Mouse (Mus musculus): ENCODE measurements at regions not wholly inside any gene's neighbourhood (a gene's known extent, or its start where the extent isn't known, plus 50 kb on each side); places are given as distances from the start of the nearest gene placed in this dataset.
A peak's percentile ranks its signal among the peaks of the same experiment; 100 is the strongest.
"Not testable (repeated sequence)": the region's sequence is repeated elsewhere in the genome, so short reads cannot be mapped to it uniquely, and the experiment has no call there.

DNA sequence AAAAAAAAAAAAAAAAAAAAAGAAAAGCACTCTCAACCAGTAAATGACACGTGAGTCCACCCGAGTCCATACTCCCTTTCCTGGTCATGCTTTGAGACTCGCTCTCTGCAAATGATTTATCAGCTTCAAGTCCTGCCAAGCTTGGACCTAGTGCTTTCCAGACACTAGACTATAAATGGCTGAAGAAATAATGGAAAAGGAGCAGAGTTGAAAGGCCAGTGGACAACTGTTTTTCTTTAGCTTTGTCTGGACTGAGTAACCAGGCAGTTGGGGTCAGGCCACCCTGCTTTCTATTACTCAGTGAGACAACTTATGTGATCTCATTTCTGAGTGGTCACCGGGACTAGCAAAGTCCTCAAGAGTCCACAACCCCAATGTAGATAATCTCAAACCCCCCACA lies 112.9 kb downstream of the Kcns3 start:
- H3K9me3 ChIP-seq = no peaks in the 10 kb centered on the region
- no peak for ATAC-seq (ENCODE audit: low read depth)
- H3K27ac ChIP-seq (replicated peaks) = no peak overlapping the region
- H3K4me1 ChIP-seq (replicated peaks) = no peaks in the 10 kb centered on the region
- H3K27me3 ChIP-seq = no peaks in the 10 kb centered on the region
- H3K4me2 ChIP-seq = no peak overlapping the region
- no peak overlapping the region for H3K9ac ChIP-seq
- no peaks in the 10 kb centered on the region for H3K36me3 ChIP-seq
- no peak overlapping the region for H3K4me3 ChIP-seq
- 89% methylated on average over 4 of the region's 4 CpGs for WGBS

- no peak overlapping the region for H3K4me2 ChIP-seq
- no peaks in the 10 kb centered on the region for H3K4me1 ChIP-seq (replicated peaks)
- 87% methylated on average over 11 of the region's 11 CpGs for WGBS
- no peaks in the 10 kb centered on the region for H3K9me3 ChIP-seq
- no peaks in the 10 kb centered on the region for H3K36me3 ChIP-seq
- H3K27me3 ChIP-seq = no peaks in the 10 kb centered on the region
- no peak overlapping the region for H3K27ac ChIP-seq (replicated peaks)
- H3K4me3 ChIP-seq = no peak overlapping the region
- no peak for ATAC-seq (ENCODE audit: low read depth)
- H3K9ac ChIP-seq = no peak overlapping the region
Measured at GRCm38 (mm10) chr12:11020571-11021545, 130.0 kb downstream of the Kcns3 start.

DNA sequence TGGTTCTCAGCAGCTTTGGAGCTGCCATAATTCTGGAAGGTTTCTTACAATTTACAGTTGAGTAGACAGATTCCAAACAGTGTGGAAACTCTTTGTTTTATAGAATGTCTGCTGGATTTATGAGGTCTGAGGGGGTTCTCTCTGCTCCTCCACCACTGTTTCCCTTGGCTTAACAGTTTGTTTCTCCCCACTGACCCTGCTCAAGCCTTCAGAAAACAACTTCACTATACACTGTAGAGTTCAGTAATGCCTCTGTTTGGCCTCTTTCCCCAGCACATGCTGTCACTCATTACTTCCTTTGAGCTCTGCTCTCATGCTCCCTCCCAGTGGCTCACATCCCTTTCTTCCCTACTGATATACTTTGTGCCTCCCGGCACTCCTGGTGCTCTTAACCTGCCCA lies 139.7 kb downstream of the Kcns3 start:
- Histone ChIP-seq H3K36me3 (no peaks in the 10 kb centered on the region), H3K27me3 (no peaks in the 10 kb centered on the region), H3K27ac (replicated peaks) (no peak overlapping the region), H3K9me3 (no peaks in the 10 kb centered on the region), H3K4me2 (no peak overlapping the region), H3K4me1 (replicated peaks) (no peaks in the 10 kb centered on the region; the same call in 1 of the 2 replicates), H3K4me3 (no peak overlapping the region), H3K9ac (no peak overlapping the region)
- no peak for ATAC-seq (ENCODE audit: low read depth)
- whole genome bisulfite sequencing = 67% methylated on average over 1 of the region's 1 CpGs

GRCm38 (mm10) chr12:10984295-10984694 lies 166.6 kb downstream of the Kcns3 start:
- 86% methylated on average over 3 of the region's 3 CpGs for WGBS
- no peak overlapping the region for H3K9ac ChIP-seq
- no peak overlapping the region for H3K4me2 ChIP-seq
- H3K27me3 ChIP-seq = no peaks in the 10 kb centered on the region
- H3K27ac ChIP-seq (replicated peaks) = no peak overlapping the region
- ATAC-seq (ENCODE audit: low read depth) = no peak
- no peaks in the 10 kb centered on the region for H3K4me1 ChIP-seq (replicated peaks)
- no peaks in the 10 kb centered on the region for H3K36me3 ChIP-seq
- H3K4me3 ChIP-seq = no peak overlapping the region
- H3K9me3 ChIP-seq = no peaks in the 10 kb centered on the region

DNA sequence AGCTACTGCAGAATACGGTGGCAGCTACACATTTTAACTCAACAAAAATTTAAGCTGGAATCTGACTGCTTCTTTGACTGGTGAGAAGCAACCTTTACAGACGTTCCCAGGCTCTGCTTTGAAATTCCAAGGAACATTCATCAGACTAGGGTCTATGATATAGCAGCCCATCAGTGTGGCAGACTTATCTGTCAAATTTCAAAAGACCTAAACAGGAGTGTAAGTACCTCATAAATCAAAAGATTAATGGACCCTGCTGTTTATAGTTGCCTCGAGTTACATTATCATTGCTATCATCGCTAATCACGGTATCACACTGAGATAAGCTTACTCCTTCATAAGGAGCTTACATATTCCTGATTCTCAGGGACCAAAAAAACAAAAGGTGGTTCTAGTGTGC lies 201.7 kb downstream of the Kcns3 start:
- Histone ChIP-seq H3K9me3 (no peaks in the 10 kb centered on the region), H3K36me3 (no peaks in the 10 kb centered on the region), H3K9ac (no peak overlapping the region), H3K27me3 (no peaks in the 10 kb centered on the region), H3K4me2 (no peak overlapping the region), H3K4me1 (replicated peaks) (0 out of 2 replicates have a peak, but pooled peaks cover 4% of the 10 kb centered on the region), H3K4me3 (no peak overlapping the region), H3K27ac (replicated peaks) (no peak overlapping the region)
- 46% methylated on average over 5 of the region's 5 CpGs for WGBS
- no peak for ATAC-seq (ENCODE audit: low read depth)

GRCm38 (mm10) chr12:10941064-10941463 lies 209.8 kb downstream of the Kcns3 start:
- no peak overlapping the region for H3K4me3 ChIP-seq
- no peaks in the 10 kb centered on the region for H3K27me3 ChIP-seq
- 82% methylated on average over 3 of the region's 3 CpGs for WGBS
- no peak overlapping the region for H3K4me2 ChIP-seq
- ATAC-seq (ENCODE audit: low read depth) = no peak
- no peaks in the 10 kb centered on the region for H3K9me3 ChIP-seq
- H3K36me3 ChIP-seq = no peaks in the 10 kb centered on the region
- H3K4me1 ChIP-seq (replicated peaks) = no peaks in the 10 kb centered on the region
- H3K9ac ChIP-seq = no peak overlapping the region
- no peak overlapping the region for H3K27ac ChIP-seq (replicated peaks)

- not testable (repeated sequence) for H3K4me3 ChIP-seq; H3K9ac ChIP-seq; H3K36me3 ChIP-seq; H3K4me1 ChIP-seq (replicated peaks); ATAC-seq (ENCODE audit: low read depth); H3K9me3 ChIP-seq; H3K27me3 ChIP-seq; H3K4me2 ChIP-seq; H3K27ac ChIP-seq (replicated peaks)
- WGBS = 96% methylated on average over 9 of the region's 14 CpGs
Measured at GRCm38 (mm10) chr12:10900054-10900453, 250.8 kb downstream of the Kcns3 start.

DNA sequence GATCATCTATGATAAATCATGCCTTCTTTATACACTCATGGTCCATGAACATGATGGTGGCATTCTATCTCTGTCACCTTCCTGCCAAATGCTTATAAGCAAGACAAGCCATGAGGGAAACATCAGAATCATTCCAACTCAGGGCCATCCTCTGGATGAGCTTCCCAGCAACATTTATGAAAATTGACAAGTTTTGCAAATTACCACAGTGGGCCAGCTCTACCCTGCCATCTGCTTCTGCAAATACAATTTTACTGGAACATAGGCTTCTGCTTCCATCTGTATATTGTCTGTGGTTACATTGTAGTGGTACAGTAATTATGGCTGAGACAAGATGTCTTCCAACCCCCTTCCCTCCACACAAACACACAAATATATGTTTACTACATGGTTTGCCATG lies 272.1 kb downstream of the Kcns3 start:
- H3K9ac ChIP-seq = no peak overlapping the region
- ATAC-seq (ENCODE audit: low read depth) = no peak
- H3K9me3 ChIP-seq = no peaks in the 10 kb centered on the region
- H3K4me2 ChIP-seq = no peak overlapping the region
- H3K27ac ChIP-seq (replicated peaks) = no peak overlapping the region
- H3K4me3 ChIP-seq = no peak overlapping the region
- H3K4me1 ChIP-seq (replicated peaks) = peaks cover 11% of the 10 kb centered on the region
- H3K36me3 ChIP-seq = no peaks in the 10 kb centered on the region
- no peaks in the 10 kb centered on the region for H3K27me3 ChIP-seq

- no peak overlapping the region for H3K9ac ChIP-seq
- no peak for ATAC-seq (ENCODE audit: low read depth)
- H3K36me3 ChIP-seq = no peaks in the 10 kb centered on the region
- WGBS = 40% methylated on average over 9 of the region's 9 CpGs
- no peaks in the 10 kb centered on the region for H3K9me3 ChIP-seq
- no peaks in the 10 kb centered on the region for H3K27me3 ChIP-seq
- no peak overlapping the region for H3K4me2 ChIP-seq
- H3K4me3 ChIP-seq = no peak overlapping the region
- peaks cover 11% of the 10 kb centered on the region for H3K4me1 ChIP-seq (replicated peaks)
- H3K27ac ChIP-seq (replicated peaks) = no peak overlapping the region
Measured at GRCm38 (mm10) chr12:10874589-10875554, 276.0 kb downstream of the Kcns3 start.

DNA sequence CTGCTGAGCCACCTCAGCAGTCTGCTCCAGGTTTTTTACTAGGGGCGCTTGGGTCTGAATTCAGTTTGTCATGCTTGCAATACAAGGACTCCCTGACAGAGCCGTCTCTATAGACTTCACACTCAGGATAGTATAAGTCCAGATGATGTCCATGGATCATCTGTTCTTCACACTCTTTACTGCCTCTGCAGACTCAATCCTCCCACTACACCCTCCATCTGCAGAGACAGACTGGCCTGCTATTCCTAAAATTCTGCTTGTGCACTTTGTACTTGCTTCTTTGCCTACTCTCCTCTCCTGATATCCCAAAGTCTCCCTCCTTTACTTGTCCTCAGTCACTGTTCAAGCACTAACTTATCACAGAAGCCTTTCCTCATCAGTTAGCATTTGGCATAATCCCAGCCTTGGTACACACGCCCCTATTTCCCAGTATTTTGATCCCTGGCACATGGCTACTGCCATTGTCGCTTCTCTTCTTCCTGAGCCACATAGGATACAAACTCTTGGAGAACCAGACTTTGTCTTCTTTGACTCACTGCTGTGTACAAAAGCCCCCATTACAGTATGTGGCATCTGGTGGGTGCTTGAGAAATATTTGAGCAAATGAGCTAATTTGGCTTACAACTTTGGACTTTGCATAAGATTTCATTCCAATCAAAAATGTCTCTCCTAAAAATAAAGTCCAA lies 277.0 kb downstream of the Kcns3 start:
- H3K4me3 ChIP-seq = no peak overlapping the region
- H3K27me3 ChIP-seq = no peaks in the 10 kb centered on the region
- no peak overlapping the region for H3K27ac ChIP-seq (replicated peaks)
- H3K4me1 ChIP-seq (replicated peaks) = peaks cover 11% of the 10 kb centered on the region
- no peak for ATAC-seq (ENCODE audit: low read depth)
- no peak overlapping the region for H3K9ac ChIP-seq
- H3K36me3 ChIP-seq = no peaks in the 10 kb centered on the region
- 84% methylated on average over 4 of the region's 4 CpGs for WGBS
- no peak overlapping the region for H3K4me2 ChIP-seq
- H3K9me3 ChIP-seq = no peaks in the 10 kb centered on the region

- H3K9ac ChIP-seq = no peak overlapping the region
- no peaks in the 10 kb centered on the region for H3K9me3 ChIP-seq
- 74% methylated on average over 15 of the region's 15 CpGs for WGBS
- no peaks in the 10 kb centered on the region for H3K36me3 ChIP-seq
- H3K27me3 ChIP-seq = no peaks in the 10 kb centered on the region
- H3K27ac ChIP-seq (replicated peaks) = no peak overlapping the region
- 0 out of 2 replicates have a peak, but pooled peaks cover 6% of the 10 kb centered on the region for H3K4me1 ChIP-seq (replicated peaks)
- ATAC-seq (ENCODE audit: low read depth) = peak; percentile 43
- H3K4me2 ChIP-seq = no peak overlapping the region
- H3K4me3 ChIP-seq = no peak overlapping the region
Measured at GRCm38 (mm10) chr12:10867674-10868635, 282.9 kb downstream of the Kcns3 start.

Data from neural tube, embryonic 13.5 days (tissue).